Comparison of ENCODE assay signal across 7 mouse cellular contexts in genomic region chr2:139590888-139591698, GRCm38 (mm10).
DNase-seq lines count a peak whose midpoint lies in the region; ATAC-seq and TF ChIP-seq lines count a peak whose summit lies in the region.

No protein-coding gene starts in this region.

- TF ChIP-seq EP300 in stomach, postnatal 0 days (optimal IDR thresholded peaks at IDR 0.05): no peak

- H3K27me3 ChIP-seq in hindbrain, embryonic 16.5 days (replicated peaks; ENCODE audit: control insufficient read depth, insufficient read depth, low read length): no peaks in the 10 kb centered on the region
- H3K27me3 ChIP-seq in stomach, postnatal 0 days (ENCODE audit: control insufficient read depth, insufficient read depth, low read length): no peaks in the 10 kb centered on the region

- no peak overlapping the region for H3K4me3 ChIP-seq in left cerebral cortex, adult 2 months
- H3K4me3 ChIP-seq in hindbrain, embryonic 16.5 days (ENCODE audit: low read length): no peak overlapping the region
- H3K4me3 ChIP-seq in stomach, postnatal 0 days (ENCODE audit: low read depth, low read length): no peak overlapping the region

- intact Hi-C loops in left cerebral cortex, adult 2 months (cut with DNase I): loop anchor here (1.0 to 5.0 kb wide), 5 partner anchors 88 to 566 kb away; partner anchors contain the start of gene Ism1
- intact Hi-C loops in left cerebral cortex, postnatal 4 days (cut with DNase I): loop anchor here (10.0 kb wide), 1 partner anchor 564 kb away; the partner anchor contains the start of gene Gm17374

- no peak overlapping the region for H3K9ac ChIP-seq in hindbrain, embryonic 16.5 days (ENCODE audit: low read depth, low read length)
- no peak overlapping the region for H3K9ac ChIP-seq in stomach, postnatal 0 days (ENCODE audit: low read length)

- ATAC-seq in hindbrain, embryonic 16.5 days: peak; percentile 91
- ATAC-seq in stomach, postnatal 0 days (ENCODE audit: low FRiP score, low TSS enrichment): peak; percentile 70; the same call in 1 of the 2 replicates

- no peaks in the 10 kb centered on the region for H3K9me3 ChIP-seq in hindbrain, embryonic 16.5 days (ENCODE audit: control insufficient read depth, low read length)
- H3K9me3 ChIP-seq in stomach, postnatal 0 days (ENCODE audit: control insufficient read depth, low read length): no peaks in the 10 kb centered on the region

- 46% methylated on average over 10 of the region's 10 CpGs for WGBS in hindbrain, embryonic 16.5 days
- 37% methylated on average over 10 of the region's 10 CpGs for WGBS in stomach, postnatal 0 days

- H3K4me2 ChIP-seq in hindbrain, embryonic 16.5 days (ENCODE audit: low read length): no peak overlapping the region
- no peak overlapping the region for H3K4me2 ChIP-seq in stomach, postnatal 0 days (replicated peaks; ENCODE audit: low read depth)

- no peak overlapping the region for H3K27ac ChIP-seq in left cerebral cortex, adult 2 months
- no peak overlapping the region for H3K27ac ChIP-seq in hindbrain, embryonic 16.5 days (ENCODE audit: low read depth, low read length)
- H3K27ac ChIP-seq in stomach, postnatal 0 days (replicated peaks): no peak overlapping the region

- no peak for DNase-seq in left cerebral cortex, adult 2 months (ENCODE audit: extremely low spot score in 1 of 2, low spot score in 2 of 2)
- DNase-seq in left cerebral cortex, postnatal 4 days: no peak
- peak; percentile 34 for DNase-seq in MEL-GATA-1-ER (ENCODE audit: extremely low read depth, low read depth)
- peak; percentile 53 to 68 for DNase-seq in cerebellum, postnatal 14 days
- peak; percentile 53 for DNase-seq in lung, postnatal 14 days
- DNase-seq in stomach, postnatal 0 days (ENCODE audit: low spot score): no peak

- H3K36me3 ChIP-seq in hindbrain, embryonic 16.5 days (ENCODE audit: control insufficient read depth, insufficient read depth, low read length): no peaks in the 10 kb centered on the region
- no peaks in the 10 kb centered on the region for H3K36me3 ChIP-seq in stomach, postnatal 0 days (ENCODE audit: control insufficient read depth, insufficient read depth, low read length)

- no peaks in the 10 kb centered on the region for H3K4me1 ChIP-seq in hindbrain, embryonic 16.5 days (ENCODE audit: control insufficient read depth, insufficient read depth, low read depth, low read length)
- H3K4me1 ChIP-seq in stomach, postnatal 0 days (replicated peaks; ENCODE audit: control insufficient read depth, insufficient read depth): no peaks in the 10 kb centered on the region

- peak; percentile 89 for TF ChIP-seq CTCF in left cerebral cortex, adult 2 months (IDR thresholded peaks at IDR 0.05)
- peak; percentile 88 for TF ChIP-seq CTCF in stomach, postnatal 0 days (IDR thresholded peaks at IDR 0.05; ENCODE audit: low read depth)

Comparison
In these comparisons a context has a peak if more than half of its experiments do, and no peak if none do; other contexts are left out.
1. DNase-seq: peak in MEL-GATA-1-ER (single experiment), cerebellum, postnatal 14 days (2 of 2) and lung, postnatal 14 days (single experiment); none in left cerebral cortex, adult 2 months (0 of 2), left cerebral cortex, postnatal 4 days (single experiment) and stomach, postnatal 0 days (single experiment).